In the genomic region with DNA sequence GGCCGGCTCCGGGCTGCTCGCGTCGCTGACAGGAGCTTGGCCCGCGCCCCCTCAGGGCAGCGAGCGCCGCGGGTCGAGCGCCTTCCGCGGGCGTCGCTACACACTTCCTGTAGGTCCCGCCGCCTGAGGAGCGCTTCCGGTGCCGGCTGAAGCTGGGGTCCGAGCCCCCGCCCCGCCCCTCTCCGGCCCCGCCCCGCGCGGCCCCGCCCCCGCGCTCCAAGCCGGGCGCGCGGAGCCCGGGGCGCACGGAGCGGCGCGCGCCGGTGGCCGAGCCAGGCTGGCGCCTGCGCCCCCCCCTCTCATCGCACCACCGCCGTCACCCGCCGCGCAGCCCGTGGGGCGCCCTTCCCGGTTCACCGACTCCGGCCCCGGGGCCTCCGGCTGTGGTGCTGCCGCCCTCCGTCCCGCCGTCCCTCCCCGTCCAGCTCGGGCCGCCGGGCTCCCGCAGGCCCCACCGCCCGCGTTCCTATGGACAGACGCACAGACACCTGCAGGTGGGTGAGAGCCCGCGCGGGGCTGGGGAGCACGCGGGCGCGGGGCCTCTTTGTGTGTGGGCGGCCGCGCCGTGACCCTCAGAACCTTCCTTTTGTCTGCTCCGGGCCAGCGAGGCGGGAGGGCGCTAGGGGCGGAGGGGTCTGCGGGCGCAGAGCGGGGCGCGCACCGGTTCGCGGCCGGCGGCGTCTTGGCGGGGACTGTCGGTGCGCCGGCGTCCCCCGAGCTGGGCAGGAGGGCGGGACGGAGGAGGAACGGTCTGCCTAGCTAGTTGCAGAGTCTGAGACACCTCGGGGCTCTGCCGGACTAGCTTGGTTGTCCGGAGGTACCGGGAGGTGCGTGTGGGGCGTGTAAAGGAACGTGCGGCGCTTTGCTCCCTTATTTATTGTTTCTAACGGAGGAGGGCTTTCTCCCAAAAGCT, we compare ENCODE assay signal across 8 mouse cellular contexts. TPM values are rescaled to one million over a fixed set of nuclear protein-coding genes. Genes with fewer than 3 reads are reported as not detected.
A peak's percentile ranks its signal among the peaks of the same experiment; 100 is the strongest.
DNase-seq lines count a peak whose midpoint lies in the region; ATAC-seq and TF ChIP-seq lines count a peak whose summit lies in the region.

A gene (plus strand): TSS at position 214 of the 913 bp plus-strand sequence.

- WGBS in forebrain, embryonic 16.5 days, result under 1% methylated on average over 90 of the region's 120 CpGs
- WGBS in lung, embryonic 15.5 days, result under 1% methylated on average over 111 of the region's 120 CpGs
- WGBS in olfactory bulb, adult 2 months, result under 1% methylated on average over 118 of the region's 120 CpGs

- H3K36me3 ChIP-seq in forebrain, embryonic 16.5 days (ENCODE audit: control insufficient read depth, insufficient read depth), result no peaks in the 10 kb centered on the region
- no peaks in the 10 kb centered on the region for H3K36me3 ChIP-seq in lung, embryonic 15.5 days

- peak within 1 kb of the TSS; percentile 78 for H3K27ac ChIP-seq in forebrain, embryonic 16.5 days (ENCODE audit: low read length)
- H3K27ac ChIP-seq in lung, embryonic 15.5 days, result peak within 1 kb of the TSS; percentile 52
- H3K27ac ChIP-seq in olfactory bulb, adult 2 months (ENCODE audit: insufficient read depth, low read depth, low read length), result peak within 1 kb of the TSS; percentile 54

- H3K4me3 ChIP-seq in forebrain, embryonic 16.5 days (replicated peaks; ENCODE audit: low read length), result peak within 1 kb of the TSS; percentile 89
- H3K4me3 ChIP-seq in lung, embryonic 15.5 days, result peak within 1 kb of the TSS; percentile 62
- H3K4me3 ChIP-seq in olfactory bulb, adult 2 months (ENCODE audit: insufficient read depth, low read depth, low read length), result peak within 1 kb of the TSS; percentile 97

- peak; percentile 47 for TF ChIP-seq POLR2A in olfactory bulb, adult 2 months (IDR thresholded peaks at IDR 0.05; ENCODE audit: insufficient read depth, low read depth, low read length)

- H3K9me3 ChIP-seq in forebrain, embryonic 16.5 days (ENCODE audit: control insufficient read depth, low read length), result peaks cover 5% of the 10 kb centered on the region; the same call in 1 of the 2 replicates
- H3K9me3 ChIP-seq in lung, embryonic 15.5 days, result no peaks in the 10 kb centered on the region

- peak; percentile 85 for DNase-seq in ES-CJ7 (ENCODE audit: low read depth, low spot score)
- DNase-seq in cerebellum, adult 11-12 months, result peak; percentile 77
- peak; percentile 74 to 77 for DNase-seq in heart, postnatal 36 days
- peak; percentile 29 to 43 for DNase-seq in layer of hippocampus, adult 8-10 months (ENCODE audit: low spot score in 2 of 2)
- peak; percentile 74 for DNase-seq in thymus, adult 18-20 months

- intact Hi-C loops in heart, postnatal 36 days (cut with DNase I), result loop anchor here (5.0 kb wide), 2 partner anchors 86 to 136 kb away; no protein-coding TSS in a partner anchor

- H3K9ac ChIP-seq in forebrain, embryonic 16.5 days (replicated peaks; ENCODE audit: low read depth, low read length), result peak within 1 kb of the TSS; percentile 91
- H3K9ac ChIP-seq in lung, embryonic 15.5 days, result peak within 1 kb of the TSS; percentile 75

- H3K4me1 ChIP-seq in forebrain, embryonic 16.5 days (replicated peaks; ENCODE audit: control insufficient read depth, insufficient read depth, low read length), result peaks cover 20% of the 10 kb centered on the region
- peaks cover 25% of the 10 kb centered on the region for H3K4me1 ChIP-seq in lung, embryonic 15.5 days
- peaks cover 3% of the 10 kb centered on the region; the same call in 1 of the 2 replicates for H3K4me1 ChIP-seq in olfactory bulb, adult 2 months (ENCODE audit: control insufficient read depth, insufficient read depth, low read length)

- peaks cover 5% of the 10 kb centered on the region; the same call in 1 of the 2 replicates for H3K27me3 ChIP-seq in forebrain, embryonic 16.5 days (replicated peaks; ENCODE audit: control insufficient read depth, insufficient read depth, low read length)
- H3K27me3 ChIP-seq in lung, embryonic 15.5 days, result no peaks in the 10 kb centered on the region

- TF ChIP-seq CTCF in olfactory bulb, adult 2 months (IDR thresholded peaks at IDR 0.05; ENCODE audit: insufficient read depth, low read depth, low read length), result no peak

- peak; percentile 93 for ATAC-seq in forebrain, embryonic 16.5 days
- ATAC-seq in lung, embryonic 15.5 days (ENCODE audit: borderline replicate concordance, extremely low read depth, low FRiP score, low TSS enrichment), result peak; percentile 91

- H3K4me2 ChIP-seq in forebrain, embryonic 16.5 days (ENCODE audit: low read length), result peak within 1 kb of the TSS; percentile 79
- H3K4me2 ChIP-seq in lung, embryonic 15.5 days, result peak within 1 kb of the TSS; percentile 81

RNA-seq across cellular contexts. Expression of the gene that starts here (rescaled TPM):
- polyA plus RNA-seq in forebrain, embryonic 16.5 days (2015; fragmentation: Nextera tagmentation; extraction: Ambion mirVana), result 24.6 and 29.8 TPM in 2 replicates
- 1 to 10 TPM; 7.2 to 7.6 TPM for total RNA-seq in heart, postnatal 36 days (2021)
- total RNA-seq in layer of hippocampus, adult 8-10 months (2022), result 10 to 100 TPM; 11.6 to 16.6 (median 13.0) TPM
- 25.0 and 25.1 TPM in 2 replicates for polyA plus RNA-seq in lung, embryonic 15.5 days (2015; fragmentation: Nextera tagmentation; extraction: Ambion mirVana)
- not detected in 2 replicates for polyA plus RNA-seq in olfactory bulb, adult 2 months (2012; ENCODE audit: insufficient read depth, insufficient read length, low replicate concordance, missing spikeins)

Comparison
In these comparisons a context has a peak if more than half of its experiments do, and no peak if none do; other contexts are left out.
1. Peak in every context shown above with its lines: DNase-seq, ATAC-seq, H3K4me3 ChIP-seq and H3K27ac ChIP-seq.
2. RNA of the gene that starts here (polyA plus RNA-seq): 24.6 to 29.8 TPM in forebrain, embryonic 16.5 days and 25.0 to 25.1 TPM in lung, embryonic 15.5 days; not detected in olfactory bulb, adult 2 months; every median in the first group is over 10 times any median in the second.